Mouse (Mus musculus) embryonic facial prominence, embryonic 10.5 days (tissue): Measurements from ENCODE around the gene Tpx2. TPM values are rescaled to one million over a fixed set of nuclear protein-coding genes. Genes with fewer than 3 reads are reported as not detected.
A peak's percentile ranks its signal among the peaks of the same experiment; 100 is the strongest.

Experiments used
- DNase-seq: peaks from one replicate; pipeline ENCODE4 v3.0.0-alpha.2; 2017; ENCODE audit warnings: low spot score
- H3K27ac ChIP-seq: fragments of 300-500 bp; sonication (generic); replicated peaks from 2 replicates; pipeline ENCODE4 v1.5.1; 2016; ENCODE audit warnings: mild to moderate bottlenecking
- H3K27me3 ChIP-seq: fragments of 300-500 bp; sonication (generic); replicated peaks from 2 replicates; pipeline ENCODE4 v1.6.1; 2016; ENCODE audit warnings: low read depth, mild to moderate bottlenecking; ENCODE audit not compliant: poor library complexity, severe bottlenecking
- H3K36me3 ChIP-seq: fragments of 300-500 bp; sonication (generic); replicated peaks from 2 replicates; pipeline ENCODE4 v1.6.1; 2016; ENCODE audit warnings: mild to moderate bottlenecking, moderate library complexity
- H3K4me1 ChIP-seq: fragments of 300-500 bp; sonication (generic); 2 replicates; pipeline ENCODE4 v1.6.1; 2016
- H3K4me3 ChIP-seq: fragments of 300-500 bp; sonication (generic); 2 replicates; pipeline ENCODE4 v1.5.1; 2016; ENCODE audit warnings: mild to moderate bottlenecking, moderate library complexity
- H3K9me3 ChIP-seq: fragments of 300-500 bp; sonication (generic); 2 replicates; pipeline ENCODE4 v1.6.1; 2016; ENCODE audit warnings: mild to moderate bottlenecking
- WGBS: fragments of 180-500 bp; shearing (Covaris S2); methylation state at CpG from one replicate; pipeline ENCODE4 v1.1.7; 2016; 5-methylcytosine and 5-hydroxymethylcytosine counted together
- polyA plus RNA-seq: library from polyadenylated mRNA; unstranded; fragments of >200 nt; fragmentation: Nextera tagmentation; extraction: Ambion mirVana; gene quantifications from 2 replicates; pipeline ENCODE4 v1.2.1, GENCODE M21; 2016

Gene Tpx2
- polyA plus RNA-seq, 1 experiment from 2014 or later = 144 TPM

- Histone ChIP-seq H3K27ac (no peak overlapping the region), H3K27me3 (peaks cover 59% of the 10 kb centered on the region), H3K9me3 (no peaks in the 10 kb centered on the region), H3K4me3 (no peak overlapping the region), H3K36me3 (no peaks in the 10 kb centered on the region), H3K4me1 (peaks cover 50% of the 10 kb centered on the region)
- 37% methylated on average over 6 of the region's 6 CpGs for WGBS
- no peak for DNase-seq
Observed at GRCm38 (mm10) chr2:152911432-152911831, 63.7 kb downstream of the Tpx2 start.

- 19% methylated on average over 7 of the region's 7 CpGs for WGBS
- no peak overlapping the region for H3K27ac ChIP-seq
Observed at GRCm38 (mm10) chr2:152913471-152913870, 65.7 kb downstream of the Tpx2 start.

DNA sequence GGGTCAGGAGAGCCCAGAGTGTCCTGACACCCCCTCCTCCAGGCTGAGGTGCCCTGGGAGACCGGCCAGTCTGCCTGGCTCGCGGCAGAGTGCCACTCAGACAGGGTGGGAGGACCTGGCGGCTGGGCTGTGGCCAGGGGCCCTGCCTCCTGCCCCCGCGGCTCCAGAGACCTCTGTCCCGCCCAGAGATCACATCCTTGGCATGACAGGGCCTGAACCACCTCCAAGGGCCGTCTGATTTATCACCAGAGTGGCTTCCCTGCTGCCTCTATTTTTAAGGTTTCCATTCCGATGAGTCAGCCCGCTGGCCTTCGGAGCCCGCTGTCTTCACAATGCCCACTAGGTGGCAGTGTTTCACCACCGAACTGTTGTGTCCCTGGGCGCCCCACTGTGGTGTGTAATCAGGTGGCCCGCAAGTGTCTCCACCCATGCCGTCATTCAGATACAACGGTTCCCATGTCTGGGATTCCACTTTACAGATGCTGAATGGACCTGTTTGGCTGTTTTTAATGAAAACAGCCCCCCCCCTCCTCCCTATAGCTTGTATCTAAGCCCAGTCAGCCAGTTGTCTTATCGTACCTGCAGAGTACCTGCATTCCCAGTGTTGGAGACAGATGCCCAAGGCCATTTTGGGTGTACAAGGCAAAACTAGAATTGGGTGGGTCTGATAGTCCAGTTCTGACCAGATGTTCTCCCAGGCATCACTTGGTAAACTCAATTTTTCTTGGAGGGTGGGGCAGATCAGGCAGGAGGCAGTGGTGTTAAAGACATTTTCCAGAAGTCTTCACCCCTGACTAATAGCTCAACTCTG is 66.8 kb downstream of the Tpx2 start:
- H3K9me3 ChIP-seq = no peaks in the 10 kb centered on the region
- H3K36me3 ChIP-seq = no peaks in the 10 kb centered on the region
- H3K4me3 ChIP-seq = peak overlapping the region; percentile 42
- 5% methylated on average over 18 of the region's 18 CpGs for WGBS
- H3K27ac ChIP-seq = no peak overlapping the region
- peak; percentile 88 for DNase-seq
- peaks cover 75% of the 10 kb centered on the region for H3K27me3 ChIP-seq
- H3K4me1 ChIP-seq = peaks cover 53% of the 10 kb centered on the region

More at GRCm38 (mm10) chr2:152913471-152913870, 65.7 kb downstream of the Tpx2 start:
- no peak for DNase-seq
- H3K36me3 ChIP-seq = no peaks in the 10 kb centered on the region
- H3K9me3 ChIP-seq = no peaks in the 10 kb centered on the region
- peaks cover 48% of the 10 kb centered on the region for H3K4me1 ChIP-seq
- H3K27me3 ChIP-seq = peaks cover 71% of the 10 kb centered on the region
- H3K4me3 ChIP-seq = no peak overlapping the region

DNA sequence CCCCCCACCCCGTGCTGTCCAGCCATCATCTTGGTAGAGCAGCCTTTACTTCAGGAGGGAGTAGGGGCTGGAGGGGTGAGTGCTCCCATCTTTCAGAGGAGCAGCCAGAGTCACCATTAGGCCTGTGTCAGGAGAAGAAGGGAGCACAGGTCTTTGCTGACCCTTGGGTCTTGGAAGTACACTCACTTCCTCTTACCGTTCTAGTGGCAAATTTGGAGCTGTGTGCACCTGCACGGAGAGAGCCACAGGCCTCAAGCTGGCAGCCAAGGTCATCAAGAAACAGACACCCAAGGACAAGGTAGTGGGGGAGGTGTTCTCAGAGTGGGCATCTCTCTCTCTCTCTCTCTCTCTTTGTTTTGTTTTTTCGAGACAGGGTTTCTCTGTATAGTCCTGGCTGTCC is 67.7 kb downstream of the Tpx2 start:
- Histone ChIP-seq H3K36me3 (no peaks in the 10 kb centered on the region), H3K4me1 (peaks cover 53% of the 10 kb centered on the region), H3K9me3 (no peaks in the 10 kb centered on the region), H3K4me3 (no peak overlapping the region), H3K27ac (no peak overlapping the region), H3K27me3 (peaks cover 66% of the 10 kb centered on the region)
- WGBS = 69% methylated on average over 4 of the region's 4 CpGs
- DNase-seq = no peak

GRCm38 (mm10) chr2:152916111-152916510 is 68.3 kb downstream of the Tpx2 start:
- no peak for DNase-seq
- Histone ChIP-seq H3K9me3 (no peaks in the 10 kb centered on the region), H3K27me3 (peaks cover 59% of the 10 kb centered on the region), H3K4me3 (no peak overlapping the region), H3K27ac (no peak overlapping the region), H3K4me1 (peaks cover 50% of the 10 kb centered on the region), H3K36me3 (no peaks in the 10 kb centered on the region)
- WGBS = 47% methylated on average over 5 of the region's 5 CpGs

GRCm38 (mm10) chr2:152917671-152918070 is 69.9 kb downstream of the Tpx2 start:
- DNase-seq = no peak
- H3K9me3 ChIP-seq = no peaks in the 10 kb centered on the region
- no peaks in the 10 kb centered on the region for H3K36me3 ChIP-seq
- 66% methylated on average over 9 of the region's 9 CpGs for WGBS
- H3K27ac ChIP-seq = no peak overlapping the region
- peaks cover 54% of the 10 kb centered on the region for H3K4me1 ChIP-seq
- no peak overlapping the region for H3K4me3 ChIP-seq
- H3K27me3 ChIP-seq = peaks cover 44% of the 10 kb centered on the region

- H3K4me1 ChIP-seq = peaks cover 73% of the 10 kb centered on the region
- peak overlapping the region; percentile 76 for H3K27ac ChIP-seq
- WGBS = 26% methylated on average over 7 of the region's 7 CpGs
- no peak overlapping the region for H3K4me3 ChIP-seq
- no peaks in the 10 kb centered on the region for H3K9me3 ChIP-seq
- 0 out of 2 replicates have a peak, but pooled peaks cover 11% of the 10 kb centered on the region for H3K27me3 ChIP-seq
- DNase-seq = peak; percentile 70
- no peaks in the 10 kb centered on the region for H3K36me3 ChIP-seq
Observed at GRCm38 (mm10) chr2:152922376-152922775, 74.6 kb downstream of the Tpx2 start.

GRCm38 (mm10) chr2:152923621-152924020 is 75.9 kb downstream of the Tpx2 start:
- Histone ChIP-seq H3K36me3 (no peaks in the 10 kb centered on the region), H3K27ac (peak overlapping the region; percentile 90), H3K4me1 (peaks cover 73% of the 10 kb centered on the region), H3K9me3 (no peaks in the 10 kb centered on the region), H3K4me3 (no peak overlapping the region), H3K27me3 (0 out of 2 replicates have a peak, but pooled peaks cover 5% of the 10 kb centered on the region)
- 69% methylated on average over 3 of the region's 3 CpGs for WGBS
- no peak for DNase-seq

GRCm38 (mm10) chr2:152924128-152924527 is 76.4 kb downstream of the Tpx2 start:
- peaks cover 74% of the 10 kb centered on the region for H3K4me1 ChIP-seq
- WGBS = 51% methylated on average over 8 of the region's 8 CpGs
- H3K9me3 ChIP-seq = no peaks in the 10 kb centered on the region
- DNase-seq = no peak
- H3K27me3 ChIP-seq = no peaks in the 10 kb centered on the region
- peak overlapping the region; percentile 90 for H3K27ac ChIP-seq
- no peaks in the 10 kb centered on the region for H3K36me3 ChIP-seq
- H3K4me3 ChIP-seq = 0 out of 2 replicates have a peak overlapping the region, but pooled peaks have one; percentile 5

DNA sequence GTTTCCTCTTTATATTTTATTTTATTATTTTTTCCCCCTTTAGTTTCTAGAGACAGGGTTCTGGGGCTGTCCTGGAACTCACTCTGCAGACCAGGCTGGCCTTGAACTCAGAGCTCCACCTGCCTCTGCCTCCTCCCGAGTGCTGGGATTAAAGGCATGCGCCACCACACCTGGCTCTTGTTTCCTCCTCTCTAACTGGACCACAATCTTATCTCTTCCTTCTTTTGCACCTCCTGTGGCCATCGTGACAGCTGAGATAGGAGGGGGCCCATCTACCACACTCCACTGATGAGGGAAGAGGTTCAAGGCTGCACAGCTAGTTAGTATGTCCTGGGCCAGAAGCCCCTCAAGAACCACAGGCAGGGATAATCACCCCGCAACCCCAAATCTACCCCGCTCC is 76.8 kb downstream of the Tpx2 start:
- DNase-seq = no peak
- H3K4me3 ChIP-seq = no peak overlapping the region
- H3K36me3 ChIP-seq = no peaks in the 10 kb centered on the region
- no peaks in the 10 kb centered on the region for H3K27me3 ChIP-seq
- WGBS = 86% methylated on average over 5 of the region's 5 CpGs
- H3K4me1 ChIP-seq = peaks cover 75% of the 10 kb centered on the region
- peak overlapping the region; percentile 90 for H3K27ac ChIP-seq
- H3K9me3 ChIP-seq = no peaks in the 10 kb centered on the region

DNA sequence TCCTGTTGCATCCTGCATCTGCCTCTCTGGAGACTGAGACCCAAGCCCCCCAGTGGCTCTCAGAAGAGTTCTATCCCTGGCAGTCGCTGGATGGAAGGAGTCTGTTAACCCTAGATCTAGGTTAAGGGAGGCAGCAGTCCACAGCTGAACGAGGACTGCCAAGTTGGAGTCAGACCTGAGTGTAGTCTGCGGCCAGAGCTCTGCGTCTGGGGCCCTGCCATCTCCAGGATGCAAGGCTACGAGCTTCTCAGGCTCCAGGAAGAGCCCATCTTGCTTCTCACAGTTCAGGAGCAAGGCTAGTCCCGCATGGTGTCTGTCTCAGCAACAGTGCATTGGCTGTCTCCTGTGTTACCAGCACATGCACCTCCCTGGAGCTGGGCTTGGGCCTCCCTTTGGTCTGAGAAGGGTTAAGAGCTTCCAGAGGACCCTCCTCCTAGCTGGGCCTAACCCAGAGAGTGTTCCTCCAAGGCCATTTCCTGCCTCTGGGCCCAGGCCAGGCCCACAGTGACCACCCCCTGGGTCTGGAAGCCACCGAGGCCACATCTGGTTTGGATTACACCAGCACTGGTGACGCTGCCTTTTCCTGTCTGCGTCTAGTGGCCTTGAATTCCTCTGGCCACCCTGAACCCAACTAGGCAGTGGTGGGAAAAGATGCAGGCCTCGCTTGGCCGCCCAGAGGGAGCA is 77.6 kb downstream of the Tpx2 start:
- H3K9me3 ChIP-seq = no peaks in the 10 kb centered on the region
- H3K4me1 ChIP-seq = peaks cover 82% of the 10 kb centered on the region
- H3K4me3 ChIP-seq = 0 out of 2 replicates have a peak overlapping the region, but pooled peaks have one; percentile 19
- peak overlapping the region; percentile 90 for H3K27ac ChIP-seq
- WGBS = 39% methylated on average over 11 of the region's 11 CpGs
- H3K36me3 ChIP-seq = no peaks in the 10 kb centered on the region
- DNase-seq = peak; percentile 89
- H3K27me3 ChIP-seq = 0 out of 2 replicates have a peak, but pooled peaks cover 5% of the 10 kb centered on the region

- WGBS = 53% methylated on average over 9 of the region's 9 CpGs
- 0 out of 2 replicates have a peak, but pooled peaks cover 7% of the 10 kb centered on the region for H3K27me3 ChIP-seq
- H3K4me1 ChIP-seq = peaks cover 95% of the 10 kb centered on the region
- H3K36me3 ChIP-seq = no peaks in the 10 kb centered on the region
- H3K27ac ChIP-seq = peak overlapping the region; percentile 90
- no peak for DNase-seq
- H3K9me3 ChIP-seq = no peaks in the 10 kb centered on the region
- no peak overlapping the region for H3K4me3 ChIP-seq
Observed at GRCm38 (mm10) chr2:152926896-152927295, 79.1 kb downstream of the Tpx2 start.
